Mouse (Mus musculus) cerebral cortex, adult 2 months (tissue): Measurements from ENCODE around the gene Ccdc69.

Experiments used
- WGBS: fragments of 180-500 bp; shearing (Covaris S2); methylation state at CpG from one replicate; pipeline ENCODE4 v1.1.7; 2018; 5-methylcytosine and 5-hydroxymethylcytosine counted together

Ccdc69 gene

DNA sequence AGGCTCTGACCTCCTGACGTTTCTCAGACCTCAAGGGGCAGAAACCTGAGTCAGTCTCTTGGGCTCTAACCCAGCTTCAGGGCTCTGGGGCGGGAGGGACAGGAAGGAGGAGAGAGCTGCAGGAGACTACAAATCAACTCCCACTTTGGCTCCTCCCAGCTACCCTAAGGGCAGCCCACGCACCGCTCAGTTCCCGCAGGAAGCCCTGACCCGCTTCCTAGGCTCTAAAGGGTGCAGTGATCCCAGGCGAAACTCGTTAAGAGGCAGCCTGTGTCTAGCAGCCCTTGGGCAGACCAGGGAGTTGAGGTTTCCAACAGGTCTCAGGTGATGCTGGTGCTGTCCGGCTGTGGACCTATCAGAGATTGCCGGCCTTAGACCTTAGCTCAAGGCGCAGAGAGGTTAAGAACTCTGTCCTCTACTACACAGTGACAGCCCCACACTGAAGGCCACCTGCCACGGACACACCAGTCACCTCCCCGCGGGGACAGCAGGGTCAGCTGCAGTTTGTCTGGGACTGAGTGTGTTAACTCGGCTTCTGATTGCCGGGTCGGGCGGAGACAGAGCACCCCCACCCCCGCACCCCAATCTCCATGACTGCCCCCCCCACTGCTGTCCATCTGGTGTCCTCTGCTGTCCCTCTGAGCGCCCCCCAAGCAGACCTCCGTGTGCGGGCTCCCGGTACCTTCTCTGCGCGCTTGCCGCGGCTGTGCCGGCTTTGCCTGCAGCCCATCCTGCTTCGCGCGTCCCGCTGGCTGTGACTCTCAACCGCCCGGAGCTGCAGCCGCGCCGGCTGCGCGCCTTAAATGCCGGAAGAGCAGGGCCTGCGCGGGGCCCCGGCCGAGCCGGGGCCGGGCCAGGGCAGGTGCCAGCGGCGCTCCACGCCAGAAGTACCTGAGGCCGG lies at the start of gene Ccdc69:
Ccdc69 (minus strand) TSS at position 801 of the 901 bp plus-strand sequence.
- WGBS: 4% methylated on average over 50 of the region's 50 CpGs

DNA sequence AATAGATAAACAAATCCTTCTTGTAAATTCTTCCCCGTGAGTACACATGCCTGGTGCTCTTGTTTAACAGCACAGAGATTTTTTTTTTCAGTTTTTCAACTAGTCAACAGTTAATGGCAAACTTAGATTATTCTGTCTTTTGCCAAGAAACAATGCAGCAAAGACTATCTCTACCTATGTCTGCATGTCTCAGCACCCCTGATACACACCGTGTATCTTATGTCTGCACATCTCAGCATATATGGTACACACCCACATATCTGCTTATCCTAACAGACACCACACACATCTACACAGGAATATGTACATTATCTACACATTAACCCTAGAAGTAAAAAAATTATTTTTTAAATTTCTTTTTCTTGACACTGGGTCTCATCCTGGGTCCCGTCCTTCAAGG lies 48.7 kb upstream of the Ccdc69 start:
- WGBS: 72% methylated on average over 3 of the region's 3 CpGs

DNA sequence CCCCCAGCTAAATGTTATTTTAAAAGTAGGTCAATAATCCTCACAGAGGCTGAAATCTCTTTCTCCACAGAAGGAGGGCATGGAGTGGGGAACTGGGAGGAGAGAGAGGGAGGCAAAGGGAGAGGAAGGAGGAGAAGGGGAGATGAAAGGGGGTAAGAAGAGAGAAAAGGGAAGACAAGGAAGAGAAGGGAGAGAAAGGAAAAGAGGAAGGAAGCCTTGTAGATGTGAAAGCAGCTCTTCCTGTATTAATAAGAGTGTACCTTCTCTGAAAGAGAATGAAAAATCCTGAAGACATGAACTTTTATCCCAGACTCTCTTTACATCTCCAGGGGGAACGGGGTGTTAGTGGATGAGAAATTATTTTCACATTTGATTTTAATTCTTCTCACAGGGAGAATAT lies 43.5 kb upstream of the Ccdc69 start:
- 95% methylated on average over 1 of the region's 1 CpGs for WGBS

DNA sequence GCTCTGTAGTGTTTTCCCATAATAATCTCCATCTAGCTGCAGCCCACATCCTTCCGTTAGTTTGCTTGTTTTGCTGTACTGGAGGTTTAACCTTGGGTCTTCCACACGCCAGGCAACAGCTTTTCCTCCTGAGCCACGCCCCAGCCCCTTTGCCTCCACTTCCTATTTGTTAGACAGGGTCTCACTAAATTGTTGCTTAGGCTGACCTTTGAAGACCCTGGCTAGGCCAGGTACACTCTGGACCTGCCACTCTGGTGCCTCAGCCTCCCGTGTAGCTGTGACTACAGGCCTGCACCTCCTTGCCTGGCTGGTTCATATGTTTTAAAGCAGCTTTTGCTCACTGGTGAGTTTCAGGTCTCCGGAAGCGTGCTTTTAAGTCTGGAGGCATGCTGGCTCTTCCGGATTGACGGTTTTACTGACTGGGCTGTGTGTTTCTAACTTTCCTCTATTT lies 42.9 kb upstream of the Ccdc69 start:
- WGBS: 63% methylated on average over 8 of the region's 8 CpGs

DNA sequence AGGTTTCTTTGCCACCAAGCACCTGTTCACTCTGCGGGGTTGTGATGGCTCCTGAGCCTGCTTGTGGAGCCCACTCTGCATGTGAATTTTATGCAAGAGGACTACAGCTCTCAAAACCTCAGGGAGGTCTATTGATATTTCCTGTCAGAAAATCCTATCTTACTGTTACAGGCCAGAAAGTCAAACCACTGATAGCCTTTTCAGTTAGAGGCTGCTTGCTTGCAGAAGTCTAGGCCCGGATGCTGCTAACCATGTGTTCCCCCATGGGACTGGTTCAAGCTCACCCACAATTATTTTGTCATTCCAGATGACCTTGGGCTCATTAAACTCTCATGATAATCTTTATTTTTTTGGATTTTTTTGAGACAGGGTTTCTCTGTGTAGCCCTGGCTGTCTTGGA lies 39.1 kb upstream of the Ccdc69 start:
- WGBS: 92% methylated on average over 2 of the region's 2 CpGs

DNA sequence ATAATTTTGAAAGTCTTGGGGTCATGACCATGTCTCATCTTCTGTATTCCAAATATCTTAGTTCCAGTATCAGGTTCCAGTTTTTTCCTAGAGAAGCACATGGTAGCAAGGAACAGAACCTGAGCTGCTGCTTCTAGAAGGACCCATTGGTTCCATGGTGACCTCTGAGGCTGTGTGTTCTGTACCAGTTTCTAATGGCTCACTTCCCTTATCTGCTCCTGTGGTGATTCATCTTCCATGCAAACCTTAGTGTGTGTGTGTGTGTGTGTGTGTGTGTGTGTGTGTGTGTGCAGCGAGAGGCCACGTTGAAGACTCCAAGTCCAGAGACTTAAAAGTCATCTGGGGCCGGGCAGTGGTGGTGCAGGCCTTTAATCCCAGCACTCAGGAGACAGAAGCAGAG lies 38.1 kb upstream of the Ccdc69 start:
- WGBS: 93% methylated on average over 3 of the region's 3 CpGs

DNA sequence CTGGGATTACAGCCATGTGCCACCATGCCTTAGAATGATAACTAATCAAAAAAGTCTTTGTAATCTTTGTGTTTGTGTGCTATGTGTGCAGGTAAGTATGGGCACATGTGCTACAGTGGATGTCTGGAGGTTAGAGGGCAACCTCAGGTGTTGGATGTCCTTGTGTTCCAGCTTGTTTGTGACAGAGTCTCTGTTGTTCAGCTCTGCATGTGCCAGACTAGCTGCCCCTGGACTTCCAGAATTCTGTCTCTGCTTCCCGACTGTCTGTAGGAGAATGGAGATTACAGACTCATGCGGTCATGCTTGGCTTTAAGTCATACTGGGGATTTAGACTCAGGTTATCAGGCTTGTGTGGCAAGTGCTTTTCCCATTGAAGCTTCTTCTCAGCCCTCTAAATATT lies 36.4 kb upstream of the Ccdc69 start:
- 91% methylated on average over 2 of the region's 2 CpGs for WGBS

DNA sequence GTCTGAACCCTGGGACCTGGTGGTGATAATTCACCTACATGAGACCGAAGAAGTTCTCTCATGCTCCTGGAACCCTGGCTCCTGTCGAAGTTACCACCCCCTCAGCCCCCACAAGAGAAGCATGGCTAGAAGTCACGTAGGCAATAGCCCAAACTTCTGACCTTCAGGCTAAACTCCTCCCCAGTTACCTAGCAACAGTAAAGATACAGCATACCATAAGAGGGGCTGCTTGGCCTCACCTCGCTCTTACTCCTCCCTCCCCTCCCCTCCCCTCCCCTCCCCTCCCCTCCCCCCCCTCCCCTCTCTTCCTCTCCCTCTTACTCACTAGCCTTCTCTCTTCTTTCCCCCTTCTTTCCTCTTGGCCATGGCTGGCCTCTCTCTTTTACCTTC lies 35.9 kb upstream of the Ccdc69 start:
- 66% methylated on average over 4 of the region's 4 CpGs for WGBS

DNA sequence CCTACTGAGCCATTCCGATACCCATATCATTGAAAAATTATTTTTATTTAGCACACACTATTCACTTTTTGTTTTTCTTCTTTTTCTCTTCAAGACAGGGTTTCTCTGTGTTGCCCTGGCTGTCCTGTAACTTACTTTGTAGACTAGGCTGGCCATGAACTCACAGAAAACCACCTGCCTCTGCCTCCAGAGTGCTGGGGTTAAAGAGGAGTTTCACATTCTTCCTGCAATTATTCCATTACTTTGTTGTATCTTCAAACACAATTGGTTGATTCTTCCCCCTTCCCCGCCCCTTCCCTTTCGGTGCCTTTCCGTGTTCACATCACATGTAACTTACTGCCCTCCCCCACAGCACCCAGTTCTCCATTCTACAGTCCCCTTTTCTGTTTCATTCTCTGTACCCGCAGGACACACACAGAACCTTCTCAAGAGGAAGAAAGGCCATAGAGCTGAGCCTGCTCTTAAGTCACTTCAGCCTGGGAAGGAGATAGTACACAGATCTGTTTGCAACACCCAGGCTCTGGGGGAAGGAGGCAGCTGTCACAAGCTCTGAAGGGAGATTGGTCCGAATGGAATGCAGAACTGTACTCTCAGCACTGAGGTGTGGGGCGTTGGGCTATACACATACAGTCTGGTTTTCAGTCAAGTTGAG lies 35.4 kb upstream of the Ccdc69 start:
- WGBS: 59% methylated on average over 7 of the region's 7 CpGs

DNA sequence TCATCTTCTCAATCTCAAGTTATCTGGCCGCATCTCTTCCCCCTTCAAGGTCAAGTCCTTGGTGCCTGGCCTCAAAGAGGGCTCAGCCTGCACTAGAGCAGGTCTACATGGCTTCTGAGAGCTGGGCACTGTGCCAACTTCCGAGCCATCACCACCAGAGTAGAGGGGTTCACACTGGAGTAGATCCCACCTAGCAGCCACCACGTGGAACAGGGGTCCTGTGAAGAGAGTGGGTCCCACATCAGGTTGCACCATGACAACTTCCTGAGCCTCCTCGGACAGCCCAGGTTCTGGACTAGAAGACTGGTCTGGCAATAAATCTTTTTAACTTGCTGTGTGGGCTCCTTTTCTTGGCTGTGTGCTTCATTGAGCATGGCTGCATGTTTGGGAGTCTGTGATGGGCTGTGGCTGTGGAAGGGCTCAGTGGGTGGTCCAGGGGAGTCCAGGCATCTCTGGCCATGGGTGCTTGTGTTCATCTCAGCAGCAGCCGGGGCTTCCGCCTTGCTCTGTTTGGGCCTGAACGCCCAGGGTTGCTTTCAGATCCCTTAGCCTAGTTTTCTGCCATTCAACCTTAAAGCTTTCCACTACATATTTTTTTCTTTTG lies 32.7 kb upstream of the Ccdc69 start:
- 79% methylated on average over 7 of the region's 7 CpGs for WGBS

DNA sequence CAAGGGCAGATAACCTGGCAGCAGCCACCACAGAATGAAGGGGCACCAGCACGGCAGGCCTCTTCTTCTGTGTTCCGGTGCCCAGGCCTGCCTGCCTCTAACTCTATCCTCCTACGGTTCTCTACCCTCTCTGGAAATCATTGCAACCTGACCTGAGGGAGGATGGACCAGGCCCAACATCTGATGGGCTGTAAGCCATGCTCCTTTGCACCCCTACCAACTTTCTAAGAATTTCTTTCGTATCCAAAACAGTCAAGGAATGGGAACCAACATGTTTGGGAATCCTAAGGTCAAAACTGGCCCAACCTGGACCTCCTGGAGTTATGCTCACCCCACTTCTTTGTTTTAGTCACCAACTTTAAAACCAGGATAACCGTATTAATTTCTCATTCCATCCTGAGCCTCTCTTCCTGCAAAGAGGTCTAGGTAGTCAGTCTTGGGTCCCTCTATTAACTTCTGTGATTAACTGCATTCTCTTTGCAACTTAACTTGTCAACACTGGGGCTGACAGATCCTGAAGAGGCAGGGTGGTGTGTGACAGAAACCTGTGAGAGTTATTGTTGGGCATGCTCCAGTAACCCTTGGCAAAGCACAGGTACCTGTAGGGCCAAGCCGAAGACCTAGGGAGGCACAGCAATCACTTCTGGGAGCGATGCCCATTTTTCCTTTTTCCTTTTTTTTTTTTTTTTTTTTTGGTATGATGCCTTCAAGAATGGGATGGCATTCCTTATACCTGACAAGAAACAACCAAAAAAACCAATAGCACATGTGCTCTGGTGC lies 31.8 kb upstream of the Ccdc69 start:
- WGBS: 94% methylated on average over 7 of the region's 7 CpGs

DNA sequence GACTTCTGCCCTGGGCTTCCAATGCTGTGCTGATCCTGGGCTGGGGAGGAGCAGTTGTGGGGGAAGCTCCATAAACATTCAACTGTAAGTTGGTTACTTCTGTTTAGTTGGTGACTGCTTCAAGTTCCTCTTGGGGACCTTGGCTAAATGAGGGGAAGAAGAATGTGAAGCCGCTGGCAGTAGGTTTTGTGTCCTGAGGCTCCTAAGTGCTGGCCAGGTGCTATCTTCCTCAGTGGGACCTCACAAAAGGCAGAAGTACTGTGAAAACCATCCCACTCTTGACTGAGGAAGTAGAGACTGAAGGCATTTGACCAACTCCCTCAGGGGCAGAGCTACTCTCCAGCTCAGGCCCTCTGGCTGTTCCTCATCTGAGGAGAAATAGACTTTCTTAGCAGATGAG lies 28.7 kb upstream of the Ccdc69 start:
- WGBS: 97% methylated on average over 1 of the region's 1 CpGs

DNA sequence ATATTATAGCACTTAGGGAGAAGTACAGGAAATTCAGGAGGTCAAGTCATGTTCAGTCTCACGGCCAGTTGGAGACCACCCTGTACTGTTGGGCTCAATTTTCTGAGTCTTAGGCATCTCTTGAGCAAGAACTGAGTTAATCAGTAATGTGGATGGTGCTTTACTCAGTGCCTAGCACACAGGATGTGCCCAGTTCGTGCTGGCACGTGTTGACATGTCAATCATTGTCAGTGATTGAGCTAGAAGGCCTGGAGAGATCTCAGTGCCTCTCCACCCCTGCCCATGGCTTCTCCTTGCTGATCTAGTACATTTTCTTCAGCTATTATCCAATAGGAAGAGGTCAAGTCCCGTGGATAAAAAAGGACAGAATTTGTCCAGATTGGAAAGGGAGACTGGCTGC lies 27.5 kb upstream of the Ccdc69 start:
- whole genome bisulfite sequencing: 86% methylated on average over 4 of the region's 4 CpGs

DNA sequence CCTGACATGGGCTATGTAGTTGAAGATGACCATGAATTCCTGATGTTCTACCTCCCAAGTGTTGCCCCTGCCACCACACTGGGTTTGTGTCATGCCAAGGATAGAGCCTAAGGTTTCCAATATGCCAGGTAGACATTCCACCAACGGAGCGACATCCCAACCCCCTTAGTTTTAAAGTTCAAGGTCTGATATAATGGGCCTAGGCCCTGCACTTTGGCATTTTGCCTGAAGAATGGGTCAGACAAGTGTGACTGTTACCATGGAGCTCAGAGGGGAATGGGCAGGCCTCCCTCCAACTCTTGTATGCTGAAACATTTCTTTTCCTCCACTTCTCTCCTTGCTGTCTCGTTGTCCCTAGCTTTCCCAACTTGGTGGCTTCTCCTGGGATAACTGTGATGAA lies 25.3 kb upstream of the Ccdc69 start:
- WGBS: 78% methylated on average over 3 of the region's 3 CpGs

DNA sequence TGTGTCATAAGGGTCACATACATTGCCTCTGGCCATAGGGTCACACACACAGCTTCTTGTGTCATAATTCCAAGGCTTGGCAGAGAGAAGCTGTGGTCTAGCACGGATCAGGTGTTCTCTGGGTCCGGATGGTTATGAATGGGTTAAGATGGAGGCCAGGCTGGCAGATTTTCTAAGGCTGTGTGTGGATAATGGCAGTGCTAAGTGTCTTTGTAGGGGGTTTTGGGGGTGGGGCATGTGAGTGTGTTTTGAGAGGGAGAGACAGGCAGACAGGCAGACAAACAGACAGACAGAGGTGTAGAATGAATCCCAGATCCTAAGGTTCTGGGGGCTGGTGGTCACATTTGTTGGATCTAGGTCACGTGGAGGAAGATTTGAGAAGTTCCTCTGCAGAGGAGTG lies 24.1 kb upstream of the Ccdc69 start:
- WGBS: 84% methylated on average over 3 of the region's 3 CpGs

DNA sequence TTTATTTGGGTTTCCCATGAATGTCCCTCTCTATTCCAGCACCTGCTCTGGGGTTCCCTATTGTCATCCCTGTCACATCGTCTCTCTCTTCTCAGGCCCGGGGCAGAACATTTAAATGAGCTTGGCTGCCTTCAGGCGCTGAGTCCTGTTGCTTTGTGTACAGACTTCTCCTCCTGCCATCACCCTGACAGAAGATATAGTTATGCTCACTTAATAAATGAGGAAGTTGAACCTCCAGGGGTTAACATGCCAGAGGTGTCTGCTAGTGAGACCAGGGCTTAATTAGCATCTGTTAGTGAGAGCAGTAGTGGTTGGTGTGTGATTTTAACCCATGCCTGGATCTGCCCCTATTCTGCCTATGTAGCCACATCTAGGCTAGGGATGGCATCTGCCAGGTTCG lies 21.9 kb upstream of the Ccdc69 start:
- WGBS: 60% methylated on average over 4 of the region's 4 CpGs

DNA sequence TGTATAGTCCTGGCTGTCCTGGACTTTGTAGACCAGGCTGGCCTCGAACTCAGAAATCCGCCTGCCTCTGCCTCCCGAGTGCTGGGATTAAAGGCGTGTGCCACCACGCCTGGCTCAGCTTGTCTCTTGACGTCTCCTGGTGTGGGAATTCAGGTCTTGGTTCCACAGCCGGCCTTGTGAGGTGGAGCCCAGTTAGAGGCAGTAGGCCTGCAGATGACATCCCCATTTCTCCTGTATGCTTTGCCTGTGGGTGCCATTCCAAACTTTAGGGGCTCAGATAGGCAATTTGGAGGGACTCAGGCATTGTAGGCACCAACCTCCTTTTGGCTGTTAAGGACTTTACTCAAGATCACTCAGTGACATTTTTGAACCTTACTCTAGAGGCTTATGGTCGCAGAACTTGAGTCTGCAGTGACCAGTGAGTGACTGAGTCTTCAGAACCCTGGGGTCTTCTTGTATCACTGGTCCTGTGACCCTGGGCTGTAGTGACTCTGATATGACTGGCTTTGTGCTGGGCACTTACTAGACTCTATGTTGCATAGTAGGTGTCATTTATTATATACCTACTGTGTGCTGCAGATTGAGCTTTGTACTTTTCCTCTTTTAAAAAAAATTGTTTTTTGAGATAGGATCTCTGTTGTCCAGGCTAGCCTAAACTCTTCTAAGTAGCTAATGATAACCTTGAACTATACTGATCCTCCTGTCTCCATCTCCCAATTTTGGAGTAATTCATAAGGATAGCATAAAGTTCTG lies 21.3 kb upstream of the Ccdc69 start:
- 88% methylated on average over 8 of the region's 8 CpGs for WGBS

DNA sequence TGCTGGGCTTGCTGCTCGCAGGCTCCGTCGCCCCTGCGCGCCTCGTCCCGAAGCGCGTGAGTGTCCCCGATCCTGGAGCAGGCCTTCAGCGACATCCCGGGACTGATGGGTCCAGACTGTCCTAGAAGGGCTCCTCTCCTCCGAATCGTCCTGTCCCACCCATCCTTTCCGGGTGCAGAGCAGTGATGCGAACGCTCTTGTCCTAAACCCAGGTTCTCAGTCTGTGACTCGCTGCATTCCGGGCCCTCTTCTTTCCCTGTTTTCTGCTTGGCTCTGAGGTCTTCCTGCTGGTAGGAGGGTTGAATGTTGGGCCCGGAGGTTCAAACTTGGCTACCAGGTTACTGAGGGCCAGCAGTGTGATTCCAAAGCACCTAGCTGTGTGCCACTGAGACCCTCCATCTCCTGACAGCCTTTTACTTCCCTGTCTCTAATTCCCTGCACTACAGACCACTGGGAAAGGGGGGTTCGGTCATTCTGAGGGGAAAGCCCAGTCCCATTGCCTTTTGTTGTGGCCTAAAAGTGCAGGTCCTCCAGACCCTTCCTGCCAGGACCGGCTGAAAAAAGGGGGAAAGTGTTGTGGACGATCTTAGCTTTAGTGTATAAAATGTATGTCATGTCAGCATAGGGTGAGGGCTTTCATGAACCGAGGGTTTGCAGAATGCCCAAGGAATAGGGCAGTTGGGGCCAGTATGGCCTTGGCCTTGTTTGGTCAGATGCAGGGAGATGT lies 20.4 kb upstream of the Ccdc69 start:
- WGBS: 8% methylated on average over 24 of the region's 24 CpGs

DNA sequence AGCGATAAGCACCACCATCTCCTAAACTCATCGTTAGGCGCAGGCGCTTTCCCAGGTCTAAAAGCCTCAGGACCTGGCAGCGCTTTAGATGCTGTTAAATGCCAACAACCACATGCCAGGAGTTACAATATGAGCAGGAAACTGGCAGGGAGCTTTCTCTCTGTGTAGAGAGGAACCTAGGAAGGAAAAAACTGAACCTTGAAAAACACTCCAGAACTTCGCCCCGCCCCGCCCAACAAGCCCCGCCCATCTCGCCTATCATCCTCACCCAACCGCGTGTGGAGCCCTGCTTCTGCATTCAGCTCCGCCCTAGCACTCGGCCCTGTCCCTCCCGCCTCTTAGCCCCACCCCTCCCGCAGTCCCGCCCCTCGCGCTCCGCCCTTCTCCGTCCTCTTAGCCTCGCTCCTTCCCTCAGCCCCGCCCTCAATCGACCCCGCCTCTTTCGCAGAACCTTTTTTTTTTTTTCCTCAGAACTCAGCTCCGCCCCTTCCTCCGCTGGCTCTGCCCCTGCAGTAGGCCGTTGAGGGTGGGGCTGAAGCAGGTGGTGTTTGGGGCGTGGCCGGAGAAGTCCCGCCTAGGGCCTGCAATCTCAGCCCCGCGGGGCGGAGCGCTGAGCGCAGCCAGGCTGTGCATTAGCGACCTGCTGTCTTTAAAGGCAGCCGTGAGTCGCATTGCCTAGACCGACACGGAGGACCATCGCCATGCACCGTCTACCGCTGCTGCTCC lies 19.7 kb upstream of the Ccdc69 start, which contains the start of gene Gm2a:
Gm2a (plus strand) TSS at position 653 of the 726 bp plus-strand sequence.
- 1% methylated on average over 44 of the region's 45 CpGs for WGBS
